Mouse (Mus musculus) cerebellum, adult 2 months (tissue): ENCODE measurements at regions not wholly inside any gene's neighbourhood (a gene's known extent, or its start where the extent isn't known, plus 50 kb on each side); places are given as distances from the start of the nearest gene placed in this dataset.

Experiments
- DNase-seq, 2 experiments: peaks; one replicate each; pipeline ENCODE4 v3.0.0; 2021
- H3K27ac ChIP-seq: fragments of 200-500 bp; 2 replicates; pipeline ENCODE4 v1.5.1; 2012; ENCODE audit warnings: low read length, control low read depth, inconsistent platforms; ENCODE audit not compliant: insufficient read depth
- H3K27me3 ChIP-seq: fragments of 200-500 bp; 2 replicates; pipeline ENCODE4 v1.6.1; 2012; ENCODE audit warnings: inconsistent platforms, mild to moderate bottlenecking, low read length, moderate library complexity; ENCODE audit not compliant: control insufficient read depth, insufficient read depth
- H3K4me1 ChIP-seq: fragments of 200-500 bp; 2 replicates; pipeline ENCODE4 v1.6.1; 2011; ENCODE audit warnings: low read length; ENCODE audit not compliant: control insufficient read depth, insufficient read depth
- H3K4me3 ChIP-seq: fragments of 200-500 bp; replicated peaks from 2 replicates; pipeline ENCODE3; 2011; ENCODE audit warnings: mild to moderate bottlenecking, low read depth, low read length, control low read depth; ENCODE audit not compliant: insufficient read depth
- CTCF ChIP-seq: fragments of 200-500 bp; IDR thresholded peaks from 2 replicates; pipeline ENCODE4 v1.5.1; 2011; ENCODE audit warnings: low read depth, mild to moderate bottlenecking, control low read depth, low read length, moderate library complexity, borderline replicate concordance; ENCODE audit not compliant: insufficient read depth
- POLR2A ChIP-seq: fragments of 200-500 bp; IDR thresholded peaks from 2 replicates; pipeline ENCODE4 v1.6.1; 2011; ENCODE audit warnings: low read length, control low read depth, borderline replicate concordance; ENCODE audit not compliant: insufficient read depth
- WGBS: fragments of 180-500 bp; shearing (Covaris S2); methylation state at CpG from one replicate; pipeline ENCODE4 v1.1.7; 2018; 5-methylcytosine and 5-hydroxymethylcytosine counted together

DNA sequence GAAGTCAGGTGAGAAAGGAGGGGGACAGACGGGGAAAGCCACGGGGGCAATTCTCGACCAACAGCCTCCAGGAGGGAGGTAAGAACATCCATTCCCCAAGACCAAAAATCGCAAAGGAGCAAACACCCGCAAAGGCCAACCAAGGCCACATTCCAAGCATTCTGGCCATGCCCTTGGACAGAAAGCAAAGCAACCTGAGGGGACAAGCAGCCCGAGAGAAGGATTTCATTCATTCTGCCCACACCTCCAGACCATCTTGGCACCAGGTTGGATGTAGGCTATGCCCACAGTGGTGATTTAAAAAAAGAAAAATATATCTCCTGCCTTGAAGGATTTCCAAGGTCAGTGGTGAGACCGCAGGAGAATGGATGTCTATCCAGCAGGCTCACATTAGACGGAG lies 88.2 kb downstream of the Fam43a start:
- no peak for DNase-seq
- no peaks in the 10 kb centered on the region for H3K4me1 ChIP-seq
- H3K27ac ChIP-seq: no peak overlapping the region
- H3K4me3 ChIP-seq: no peak overlapping the region
- TF ChIP-seq CTCF: no peak
- TF ChIP-seq POLR2A: no peak
- no peaks in the 10 kb centered on the region for H3K27me3 ChIP-seq
- WGBS: 93% methylated on average over 8 of the region's 8 CpGs

DNA sequence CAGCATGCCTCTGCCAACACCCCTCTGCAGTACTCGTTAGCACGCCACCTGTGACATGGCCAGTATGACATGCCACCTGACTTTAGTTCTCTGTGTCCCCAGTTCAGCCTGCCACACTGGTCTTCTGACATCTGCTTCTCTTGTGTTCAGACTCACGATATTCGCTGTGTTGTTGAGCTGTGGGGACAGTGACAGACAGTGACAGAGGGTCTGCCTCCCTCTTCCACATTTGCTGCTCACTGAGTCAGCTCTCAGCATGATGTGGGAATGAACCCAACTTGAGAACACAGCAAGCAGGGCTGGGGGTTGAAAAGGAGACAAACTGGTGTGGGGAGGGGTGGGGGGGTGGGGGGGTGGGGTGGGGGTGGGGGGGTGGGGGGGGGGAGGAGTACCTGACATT lies 91.0 kb downstream of the Fam43a start:
- Histone ChIP-seq H3K27ac (no peak overlapping the region), H3K4me3 (no peak overlapping the region), H3K4me1 (no peaks in the 10 kb centered on the region), H3K27me3 (no peaks in the 10 kb centered on the region)
- WGBS: 32% methylated on average over 4 of the region's 4 CpGs
- DNase-seq: no peak
- no peak for TF ChIP-seq CTCF
- no peak for TF ChIP-seq POLR2A

DNA sequence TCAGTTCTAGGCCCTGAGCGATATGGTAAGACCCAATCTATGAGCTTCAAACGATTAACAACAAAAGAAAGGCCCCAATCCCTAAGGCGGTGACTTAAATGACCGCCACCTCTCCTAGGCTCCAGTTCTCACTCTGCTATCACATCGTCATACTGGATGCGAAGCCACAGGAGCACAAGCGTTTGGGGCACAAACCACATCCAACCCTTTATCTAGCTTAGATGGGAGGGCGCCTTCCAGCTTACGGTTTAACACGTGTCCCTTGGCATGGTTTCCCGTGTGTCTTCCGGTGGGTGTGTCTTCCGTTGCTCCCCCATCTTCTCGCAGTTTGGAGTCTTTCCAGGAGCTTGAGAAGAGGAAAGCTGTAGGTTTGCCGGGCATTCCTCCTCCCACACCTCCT lies 92.4 kb downstream of the Fam43a start:
- TF ChIP-seq CTCF: no peak
- TF ChIP-seq POLR2A: no peak
- H3K27ac ChIP-seq: no peak overlapping the region
- WGBS: 78% methylated on average over 15 of the region's 15 CpGs
- no peak overlapping the region for H3K4me3 ChIP-seq
- no peak for DNase-seq
- H3K27me3 ChIP-seq: no peaks in the 10 kb centered on the region
- H3K4me1 ChIP-seq: no peaks in the 10 kb centered on the region

DNA sequence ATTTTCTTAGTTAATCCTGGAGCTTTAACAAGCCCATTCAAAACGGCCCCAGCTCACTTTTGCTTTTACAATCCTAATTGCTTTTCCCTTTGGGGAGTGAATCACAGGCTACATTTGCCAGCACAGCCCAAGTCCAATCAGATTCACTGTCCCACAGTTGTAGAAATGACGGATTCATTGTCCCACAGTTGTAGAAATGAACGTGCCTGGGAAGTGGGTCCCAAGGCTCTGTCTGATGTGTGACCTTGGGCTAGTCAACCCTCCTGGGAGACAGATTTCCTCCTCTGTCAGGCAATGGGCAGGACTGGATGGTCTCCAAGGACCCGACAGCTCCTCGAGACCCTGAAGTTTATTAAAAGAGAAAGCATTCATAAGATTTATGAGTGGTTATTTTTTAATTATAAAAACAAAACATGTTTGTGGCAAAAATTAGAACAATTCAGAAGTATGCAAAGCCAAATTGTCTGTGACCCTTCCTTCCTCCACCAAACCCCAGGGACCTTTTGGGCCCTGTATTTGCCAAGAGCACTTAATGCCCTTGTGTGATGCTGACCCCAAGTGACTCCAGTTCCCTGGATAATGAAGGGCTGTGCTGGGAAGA lies 93.1 kb downstream of the Fam43a start:
- Histone ChIP-seq H3K4me1 (no peaks in the 10 kb centered on the region), H3K27me3 (no peaks in the 10 kb centered on the region), H3K27ac (no peak overlapping the region), H3K4me3 (no peak overlapping the region)
- WGBS: 71% methylated on average over 5 of the region's 5 CpGs
- no peak for DNase-seq
- TF ChIP-seq POLR2A (no peak), CTCF (no peak)

DNA sequence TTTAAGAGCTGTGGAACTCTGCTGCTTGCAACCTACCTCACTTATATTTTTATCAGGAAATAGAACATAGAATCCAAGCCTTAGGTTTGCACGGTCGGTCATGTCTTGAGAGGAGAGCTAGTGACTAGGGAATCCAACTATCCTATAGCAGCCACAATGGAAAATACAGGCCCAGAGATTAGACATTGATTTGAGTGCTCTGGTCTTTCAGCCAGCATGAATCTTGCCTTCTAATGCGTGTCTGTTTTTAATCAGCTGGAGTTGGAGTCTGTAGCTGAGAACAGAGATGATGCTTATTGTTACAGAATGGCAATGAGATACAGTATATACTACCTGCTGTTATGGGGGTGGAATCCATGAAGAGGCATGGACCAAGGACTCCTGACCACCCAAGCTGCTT lies 93.7 kb downstream of the Fam43a start:
- no peak overlapping the region for H3K27ac ChIP-seq
- no peaks in the 10 kb centered on the region for H3K4me1 ChIP-seq
- no peak overlapping the region for H3K4me3 ChIP-seq
- DNase-seq: no peak
- H3K27me3 ChIP-seq: no peaks in the 10 kb centered on the region
- 80% methylated on average over 3 of the region's 3 CpGs for WGBS
- TF ChIP-seq CTCF (no peak), POLR2A (no peak)

DNA sequence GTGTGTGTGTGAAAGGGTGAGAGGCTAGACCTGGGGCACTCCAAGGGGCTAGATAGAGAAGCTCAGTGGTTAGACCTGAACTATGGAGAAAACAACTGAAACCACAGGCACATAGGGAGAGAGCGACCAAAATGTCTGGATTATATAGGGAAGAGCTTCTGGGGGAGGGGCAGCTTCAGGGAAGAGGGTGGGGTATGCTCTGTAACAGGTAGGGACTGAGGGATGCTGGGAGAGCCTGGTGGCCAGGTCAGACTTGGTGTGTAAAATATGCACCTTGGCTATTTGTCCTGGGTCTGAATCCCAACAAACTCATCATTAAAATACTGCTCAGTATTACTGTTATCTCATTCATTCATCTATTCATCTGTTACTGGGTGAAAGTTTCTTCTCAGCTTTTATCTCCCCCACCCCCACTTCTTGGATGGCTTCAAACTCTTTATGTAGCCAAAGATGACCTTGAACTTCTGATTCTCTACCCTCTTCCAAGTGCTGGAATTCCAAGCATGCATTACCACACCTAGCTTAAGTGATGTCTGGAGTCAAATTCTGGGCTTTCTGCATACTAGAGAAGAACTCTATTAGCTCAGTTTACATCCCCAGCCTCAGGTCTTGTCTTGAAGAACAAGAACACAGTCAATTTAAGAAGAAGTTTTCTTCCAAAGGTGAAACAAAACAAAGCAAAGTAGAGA lies 94.5 kb downstream of the Fam43a start:
- no peak for TF ChIP-seq CTCF
- no peak for TF ChIP-seq POLR2A
- Histone ChIP-seq H3K4me3 (no peak overlapping the region), H3K27me3 (no peaks in the 10 kb centered on the region), H3K4me1 (no peaks in the 10 kb centered on the region), H3K27ac (no peak overlapping the region)
- WGBS: 100% methylated on average over 1 of the region's 1 CpGs
- DNase-seq: no peak

DNA sequence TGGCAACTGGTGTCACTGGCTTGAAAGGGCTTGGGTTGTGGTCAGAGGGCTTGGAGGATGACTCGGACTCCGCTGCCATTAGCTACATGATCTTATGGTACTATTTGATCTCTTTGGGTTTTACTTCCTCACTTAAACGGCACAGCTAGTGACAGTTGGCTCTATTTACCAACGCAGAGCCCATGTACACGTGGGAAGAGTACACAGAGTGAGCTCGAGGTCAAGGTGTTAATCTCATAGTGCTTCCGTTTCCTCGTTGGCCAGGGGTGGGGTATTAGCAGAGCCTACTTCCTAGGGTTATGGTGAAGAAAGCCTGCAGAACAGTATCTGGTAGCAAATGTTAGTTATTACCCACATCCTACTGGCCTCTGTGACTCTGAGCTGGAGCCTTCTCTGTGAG lies 96.2 kb downstream of the Fam43a start:
- WGBS: 94% methylated on average over 8 of the region's 8 CpGs
- DNase-seq: no peak
- no peak overlapping the region for H3K27ac ChIP-seq
- H3K4me3 ChIP-seq: no peak overlapping the region
- TF ChIP-seq CTCF: no peak
- TF ChIP-seq POLR2A: no peak
- H3K27me3 ChIP-seq: no peaks in the 10 kb centered on the region
- H3K4me1 ChIP-seq: no peaks in the 10 kb centered on the region

DNA sequence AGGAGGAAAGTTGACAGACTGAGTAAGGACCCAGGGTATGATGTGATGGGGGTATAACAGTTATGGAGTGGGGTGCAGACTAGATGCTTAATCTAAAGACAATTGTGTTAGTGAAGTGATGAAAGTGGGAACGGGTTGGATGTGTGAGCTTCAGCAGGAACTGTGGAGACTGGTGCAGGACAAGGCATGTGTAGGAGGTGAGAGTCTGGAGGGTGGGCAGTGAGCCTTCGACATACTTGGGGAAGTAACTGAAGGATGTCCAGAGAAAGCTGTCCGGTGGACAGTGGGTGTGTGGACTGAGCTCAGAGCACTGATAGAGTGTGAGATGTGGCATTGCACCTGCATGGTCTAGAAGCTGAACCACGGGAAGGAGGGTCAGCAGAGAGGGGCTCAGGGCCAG lies 97.7 kb downstream of the Fam43a start:
- Histone ChIP-seq H3K27ac (no peak overlapping the region), H3K27me3 (no peaks in the 10 kb centered on the region), H3K4me3 (no peak overlapping the region), H3K4me1 (no peaks in the 10 kb centered on the region)
- 83% methylated on average over 4 of the region's 4 CpGs for WGBS
- TF ChIP-seq CTCF (no peak), POLR2A (no peak)
- no peak for DNase-seq
